37 mouse cellular contexts compared by ENCODE assay signal in the genomic region with DNA sequence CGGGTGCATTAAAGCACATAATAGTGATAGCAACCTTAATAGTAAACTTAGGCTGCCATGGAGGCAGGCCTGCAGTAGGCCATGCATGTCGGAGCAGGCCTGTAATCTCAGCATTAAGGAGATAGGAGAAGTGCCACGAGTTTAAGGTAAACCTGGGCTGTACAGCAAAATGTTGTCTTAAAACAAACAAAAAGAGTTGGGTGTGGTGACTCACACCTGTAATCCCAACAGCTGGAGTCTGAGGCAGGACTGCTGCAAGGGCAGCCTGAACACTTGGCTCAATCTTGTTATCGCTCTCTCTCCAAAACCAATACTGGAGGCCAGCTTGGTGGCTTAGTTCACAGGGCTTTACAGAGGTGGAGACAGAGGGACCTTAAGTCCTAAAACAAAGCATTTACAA. TPM values are rescaled to one million over a fixed set of nuclear protein-coding genes. Genes with fewer than 3 reads are reported as not detected.
DNase-seq lines count a peak whose midpoint lies in the region; ATAC-seq and TF ChIP-seq lines count a peak whose summit lies in the region.
"Had no signal": no experiment of that assay in that cellular context is flagged by ENCODE, and none has a peak within 500 bp of the region (broad histone marks: within the 10 kb centered on the region; RNA-seq: fewer than 3 reads in every experiment).

No protein-coding gene starts in this region.

- TF ChIP-seq CTCF in MEL (IDR thresholded peaks at IDR 0.05 in 2 of 3, conservative IDR thresholded peaks at IDR 0.05 in 1 of 3; ENCODE audit: control insufficient read depth in 1 of 3, insufficient read depth in 1 of 3, low read depth in 2 of 3, low read length in 3 of 3, poor library complexity in 1 of 3, severe bottlenecking in 1 of 3), result no peak
- no peak for TF ChIP-seq CTCF in stomach, postnatal 0 days (IDR thresholded peaks at IDR 0.05; ENCODE audit: low read depth)

- ATAC-seq in liver, embryonic 11.5 days (replicated peaks; ENCODE audit: low FRiP score), result no peak
- no peak for ATAC-seq in liver, embryonic 16.5 days (ENCODE audit: low read depth)
- ATAC-seq in stomach, postnatal 0 days (ENCODE audit: low FRiP score, low TSS enrichment), result peak; percentile 77
- no peak for ATAC-seq in monocyte, adult 5-6 weeks (replicated peaks; ENCODE audit: insufficient number of reproducible peaks, low FRiP score, low TSS enrichment, poor library complexity, severe bottlenecking)
- ATAC-seq: forebrain, embryonic 13.5 days; hindbrain, embryonic 16.5 days; midbrain, embryonic 13.5 days had no signal

- H3K27ac ChIP-seq in liver, embryonic 11.5 days (ENCODE audit: low read depth, low read length), result peak overlapping the region; percentile 23
- H3K27ac ChIP-seq in MEL (ENCODE audit: control insufficient read depth, low read depth, low read length), result peak overlapping the region; percentile 48; the same call in 1 of the 2 replicates
- peak overlapping the region; percentile 93 for H3K27ac ChIP-seq in liver, embryonic 16.5 days (ENCODE audit: low read length)
- peak overlapping the region; percentile 67 for H3K27ac ChIP-seq in stomach, postnatal 0 days (replicated peaks)
- H3K27ac ChIP-seq: embryonic facial prominence, embryonic 10.5 days; embryonic facial prominence, embryonic 15.5 days; forebrain, embryonic 13.5 days; heart, adult 2 months; left cerebral cortex, adult 2 months; limb, embryonic 12.5 days; macrophage; midbrain, embryonic 13.5 days; neural tube, embryonic 15.5 days had no signal

- peaks cover 74% of the 10 kb centered on the region for H3K36me3 ChIP-seq in liver, embryonic 11.5 days (ENCODE audit: control insufficient read depth, insufficient read depth, low read length)
- H3K36me3 ChIP-seq in MEL (ENCODE audit: control insufficient read depth in 1 of 2, insufficient read depth in 2 of 2, low read length in 2 of 2), result peaks cover 23 to 36% of the 10 kb centered on the region in 2 experiments
- peaks cover 94% of the 10 kb centered on the region for H3K36me3 ChIP-seq in liver, embryonic 16.5 days (ENCODE audit: control insufficient read depth, insufficient read depth)
- peaks cover 37% of the 10 kb centered on the region for H3K36me3 ChIP-seq in stomach, postnatal 0 days (ENCODE audit: control insufficient read depth, insufficient read depth, low read length)

- no peak for TF ChIP-seq RAD21 in MEL (IDR thresholded peaks at IDR 0.05; ENCODE audit: low read depth, low read length)

- no peak overlapping the region; the same call in 1 of the 2 replicates for H3K4me2 ChIP-seq in liver, embryonic 11.5 days
- peak overlapping the region; percentile 54; the same call in 1 of the 2 replicates for H3K4me2 ChIP-seq in liver, embryonic 16.5 days (ENCODE audit: low read depth, low read length)
- H3K4me2 ChIP-seq in stomach, postnatal 0 days (replicated peaks; ENCODE audit: low read depth), result no peak overlapping the region
- H3K4me2 ChIP-seq: embryonic facial prominence, embryonic 15.5 days; forebrain, embryonic 13.5 days; limb, embryonic 12.5 days; midbrain, embryonic 13.5 days; neural tube, embryonic 15.5 days had no signal

- no peaks in the 10 kb centered on the region for H3K27me3 ChIP-seq in liver, embryonic 11.5 days (replicated peaks; ENCODE audit: control insufficient read depth, insufficient read depth, low read length)
- no peaks in the 10 kb centered on the region for H3K27me3 ChIP-seq in MEL (ENCODE audit: control insufficient read depth in 1 of 2, insufficient read depth in 2 of 2, low read length in 2 of 2)
- no peaks in the 10 kb centered on the region for H3K27me3 ChIP-seq in liver, embryonic 16.5 days (ENCODE audit: control insufficient read depth, insufficient read depth, low read depth, low read length)
- no peaks in the 10 kb centered on the region for H3K27me3 ChIP-seq in stomach, postnatal 0 days (ENCODE audit: control insufficient read depth, insufficient read depth, low read length)
- H3K27me3 ChIP-seq: embryonic facial prominence, embryonic 15.5 days; forebrain, embryonic 13.5 days; limb, embryonic 12.5 days; midbrain, embryonic 13.5 days; neural tube, embryonic 15.5 days had no signal

- TF ChIP-seq POLR2A in MEL (IDR thresholded peaks at IDR 0.05; ENCODE audit: control insufficient read depth in 1 of 2, insufficient read depth in 1 of 2, low read depth in 1 of 2, low read length in 2 of 2, poor library complexity in 1 of 2), result no peak

- TF ChIP-seq EP300 in MEL (IDR thresholded peaks at IDR 0.05; ENCODE audit: low read depth in 1 of 2, low read length in 2 of 2), result no peak
- no peak for TF ChIP-seq EP300 in stomach, postnatal 0 days (optimal IDR thresholded peaks at IDR 0.05)

- H3K9ac ChIP-seq in liver, embryonic 11.5 days (ENCODE audit: low read depth, low read length), result no peak overlapping the region; the same call in 1 of the 2 replicates
- H3K9ac ChIP-seq in MEL (ENCODE audit: control insufficient read depth, low read depth, low read length, poor library complexity, severe bottlenecking), result no peak overlapping the region
- peak overlapping the region; percentile 42; the same call in 1 of the 2 replicates for H3K9ac ChIP-seq in liver, embryonic 16.5 days (ENCODE audit: low read depth, low read length)
- H3K9ac ChIP-seq in stomach, postnatal 0 days (ENCODE audit: low read length), result no peak overlapping the region
- H3K9ac ChIP-seq: embryonic facial prominence, embryonic 15.5 days; forebrain, embryonic 13.5 days; limb, embryonic 12.5 days; midbrain, embryonic 13.5 days; neural tube, embryonic 15.5 days had no signal

- 82% methylated on average over 4 of the region's 4 CpGs for WGBS in liver, embryonic 11.5 days
- 62% methylated on average over 4 of the region's 4 CpGs for WGBS in liver, embryonic 16.5 days (ENCODE audit: insufficient replicate concordance)
- 59% methylated on average over 4 of the region's 4 CpGs for WGBS in stomach, postnatal 0 days

- DNase-seq in liver, embryonic 11.5 days (ENCODE audit: low spot score), result no peak
- DNase-seq in liver (no peak), MEL (ENCODE audit: low read depth, low spot score) (no peak), adipocyte (ENCODE audit: low spot score) (no peak)
- DNase-seq in stomach, postnatal 0 days (ENCODE audit: low spot score), result peak; percentile 69
- no peak for DNase-seq in embryo, embryonic 11 days
- DNase-seq: adrenal gland, adult 2 months; adrenal gland, postnatal 36 days; B cell, adult 2 months; cerebellum, adult 18-20 months; cerebellum, postnatal 10 days; gastrocnemius, postnatal 36 days; heart, adult 2 months; kidney, postnatal 14 days; lung, adult 18-20 months; lung, postnatal 10 days; right cerebral cortex, postnatal 25 days; spleen, adult 18-20 months had no signal

- H3K79me2 ChIP-seq in MEL (ENCODE audit: control insufficient read depth, insufficient read depth, low read length, poor library complexity), result no peaks in the 10 kb centered on the region; the same call in 1 of the 2 replicates

- H3K4me1 ChIP-seq in liver, embryonic 11.5 days (replicated peaks; ENCODE audit: control insufficient read depth, insufficient read depth, low read length), result peaks cover 33% of the 10 kb centered on the region
- H3K4me1 ChIP-seq in MEL (ENCODE audit: control insufficient read depth in 1 of 2, insufficient read depth in 2 of 2, low read length in 2 of 2), result peaks cover 22 to 31% of the 10 kb centered on the region in 2 experiments
- H3K4me1 ChIP-seq in liver, embryonic 16.5 days (ENCODE audit: control insufficient read depth, low read depth, low read length), result peaks cover 57% of the 10 kb centered on the region
- H3K4me1 ChIP-seq in stomach, postnatal 0 days (replicated peaks; ENCODE audit: control insufficient read depth, insufficient read depth), result no peaks in the 10 kb centered on the region
- H3K4me1 ChIP-seq: embryonic facial prominence, embryonic 10.5 days; embryonic facial prominence, embryonic 15.5 days; forebrain, embryonic 13.5 days; limb, embryonic 12.5 days; midbrain, embryonic 13.5 days; neural tube, embryonic 15.5 days had no signal

- no peaks in the 10 kb centered on the region for H3K9me3 ChIP-seq in liver, embryonic 11.5 days (ENCODE audit: control insufficient read depth, low read length)
- H3K9me3 ChIP-seq in MEL (replicated peaks; ENCODE audit: insufficient read depth, low read length), result no peaks in the 10 kb centered on the region
- H3K9me3 ChIP-seq in liver, embryonic 16.5 days (replicated peaks; ENCODE audit: control insufficient read depth, low read length), result no peaks in the 10 kb centered on the region
- no peaks in the 10 kb centered on the region for H3K9me3 ChIP-seq in stomach, postnatal 0 days (ENCODE audit: control insufficient read depth, low read length)
- H3K9me3 ChIP-seq: embryonic facial prominence, embryonic 10.5 days; embryonic facial prominence, embryonic 15.5 days; forebrain, embryonic 13.5 days; limb, embryonic 12.5 days; midbrain, embryonic 13.5 days; neural tube, embryonic 15.5 days had no signal

- H3K4me3 ChIP-seq in liver, embryonic 11.5 days (ENCODE audit: low read depth, low read length), result no peak overlapping the region
- H3K4me3 ChIP-seq in MEL (ENCODE audit: control insufficient read depth in 1 of 2, insufficient read depth in 1 of 2, low read depth in 2 of 2, low read length in 2 of 2), result no peak overlapping the region
- H3K4me3 ChIP-seq in liver, embryonic 16.5 days (ENCODE audit: low read depth, low read length), result no peak overlapping the region
- H3K4me3 ChIP-seq in stomach, postnatal 0 days (ENCODE audit: low read depth, low read length), result no peak overlapping the region
- H3K4me3 ChIP-seq: embryonic facial prominence, embryonic 10.5 days; embryonic facial prominence, embryonic 15.5 days; forebrain, embryonic 13.5 days; heart, adult 2 months; left cerebral cortex, adult 2 months; limb, embryonic 12.5 days; midbrain, embryonic 13.5 days; neural tube, embryonic 15.5 days had no signal

RNA-seq across cellular contexts. Expression of gene Pnpo, which starts 11.3 kb away (rescaled TPM):
- polyA plus RNA-seq in liver, embryonic 11.5 days (2014; fragmentation: Nextera tagmentation; extraction: Ambion mirVana), result 206 and 226 TPM in 2 replicates
- total RNA-seq in MEL (2012; rRNA removed), result 41.7 and 55.7 TPM in 2 replicates
- polyA plus RNA-seq in MEL (2012; ENCODE audit: insufficient read depth in 1 of 2, insufficient read length in 2 of 2, low read depth in 1 of 2, low replicate concordance in 2 of 2, missing spikeins in 1 of 2), result 10 to 100 TPM in 1 of 2 experiments, not detected in 1; 38.8 TPM
- polyA plus RNA-seq in liver, embryonic 16.5 days (2015; fragmentation: Nextera tagmentation; extraction: Ambion mirVana), result 688 and 719 TPM in 2 replicates
- 56.7 and 57.1 TPM in 2 replicates for polyA plus RNA-seq in stomach, postnatal 0 days (2015; fragmentation: Nextera tagmentation; extraction: Ambion mirVana)
- total RNA-seq in monocyte, adult 5-6 weeks (2017), result 18.3 to 23.7 TPM (median 20.6 TPM) in 3 replicates

RNA-seq across cellular contexts. Expression of gene Prr15l, which starts 27.2 kb away (rescaled TPM):
- polyA plus RNA-seq in liver, embryonic 11.5 days (2014; fragmentation: Nextera tagmentation; extraction: Ambion mirVana), result 1.8 and 2.2 TPM in 2 replicates
- 0.08 TPM in 1 of 2 replicates, not detected in the other for total RNA-seq in MEL (2012; rRNA removed)
- under 1 TPM in 1 of 2 experiments, not detected in 1; 0.19 TPM for polyA plus RNA-seq in MEL (2012; ENCODE audit: insufficient read depth in 1 of 2, insufficient read length in 2 of 2, low read depth in 1 of 2, low replicate concordance in 2 of 2, missing spikeins in 1 of 2)
- polyA plus RNA-seq in liver, embryonic 16.5 days (2015; fragmentation: Nextera tagmentation; extraction: Ambion mirVana), result 4.8 and 7.1 TPM in 2 replicates
- 112 and 116 TPM in 2 replicates for polyA plus RNA-seq in stomach, postnatal 0 days (2015; fragmentation: Nextera tagmentation; extraction: Ambion mirVana)
- total RNA-seq in monocyte, adult 5-6 weeks (2017), result 0.29 TPM in 1 of 3 replicates, not detected in the others
- total RNA-seq: gastrocnemius, postnatal 36 days; layer of hippocampus, adult 18-20 months; layer of hippocampus, postnatal 14 days; left cerebral cortex, adult 2 months; left cerebral cortex, postnatal 25 days; megakaryocyte-erythroid progenitor cell, adult 5-6 weeks had no signal
- polyA plus RNA-seq: adrenal gland, adult 2 months; cortical plate, adult 2 months; macrophage; midbrain, embryonic 13.5 days had no signal

RNA-seq across cellular contexts. Expression of gene Sp2, which starts 27.7 kb away (rescaled TPM):
- polyA plus RNA-seq in liver, embryonic 11.5 days (2014; fragmentation: Nextera tagmentation; extraction: Ambion mirVana), result 18.3 and 18.9 TPM in 2 replicates
- total RNA-seq in MEL (2012; rRNA removed), result 1.4 and 2.2 TPM in 2 replicates
- 10 to 100 TPM in 1 of 2 experiments, not detected in 1; 20.3 TPM for polyA plus RNA-seq in MEL (2012; ENCODE audit: insufficient read depth in 1 of 2, insufficient read length in 2 of 2, low read depth in 1 of 2, low replicate concordance in 2 of 2, missing spikeins in 1 of 2)
- polyA plus RNA-seq in liver, embryonic 16.5 days (2015; fragmentation: Nextera tagmentation; extraction: Ambion mirVana), result 15.8 and 18.6 TPM in 2 replicates
- polyA plus RNA-seq in stomach, postnatal 0 days (2015; fragmentation: Nextera tagmentation; extraction: Ambion mirVana), result 5.8 and 7.1 TPM in 2 replicates
- total RNA-seq in monocyte, adult 5-6 weeks (2017), result 4.2 to 7.6 TPM (median 7.1 TPM) in 3 replicates

RNA-seq across cellular contexts. Expression of gene Cdk5rap3, which starts 38.8 kb away (rescaled TPM):
- polyA plus RNA-seq in liver, embryonic 11.5 days (2014; fragmentation: Nextera tagmentation; extraction: Ambion mirVana), result 69.6 and 71.3 TPM in 2 replicates
- total RNA-seq in MEL (2012; rRNA removed), result 45.2 and 48.9 TPM in 2 replicates
- polyA plus RNA-seq in MEL (2012; ENCODE audit: insufficient read depth in 1 of 2, insufficient read length in 2 of 2, low read depth in 1 of 2, low replicate concordance in 2 of 2, missing spikeins in 1 of 2), result 10 to 100 TPM in 1 of 2 experiments, not detected in 1; 55.4 TPM
- 36.9 and 38.8 TPM in 2 replicates for polyA plus RNA-seq in liver, embryonic 16.5 days (2015; fragmentation: Nextera tagmentation; extraction: Ambion mirVana)
- 61.7 and 64.9 TPM in 2 replicates for polyA plus RNA-seq in stomach, postnatal 0 days (2015; fragmentation: Nextera tagmentation; extraction: Ambion mirVana)
- 38.4 to 51.0 TPM (median 44.6 TPM) in 3 replicates for total RNA-seq in monocyte, adult 5-6 weeks (2017)

RNA-seq across cellular contexts. Expression of gene Sp6, which starts 58.1 kb away (rescaled TPM):
- 0.17 TPM in 1 of 2 replicates, not detected in the other for polyA plus RNA-seq in liver, embryonic 11.5 days (2014; fragmentation: Nextera tagmentation; extraction: Ambion mirVana)
- total RNA-seq in MEL (2012; rRNA removed), result 0.03 TPM in 1 of 2 replicates, not detected in the other
- under 1 TPM in 1 of 2 experiments, not detected in 1; 0.04 TPM for polyA plus RNA-seq in MEL (2012; ENCODE audit: insufficient read depth in 1 of 2, insufficient read length in 2 of 2, low read depth in 1 of 2, low replicate concordance in 2 of 2, missing spikeins in 1 of 2)
- polyA plus RNA-seq in liver, embryonic 16.5 days (2015; fragmentation: Nextera tagmentation; extraction: Ambion mirVana), result not detected in 2 replicates
- 21.2 and 22.0 TPM in 2 replicates for polyA plus RNA-seq in stomach, postnatal 0 days (2015; fragmentation: Nextera tagmentation; extraction: Ambion mirVana)
- total RNA-seq in monocyte, adult 5-6 weeks (2017), result not detected in 3 replicates
- total RNA-seq: gastrocnemius, postnatal 36 days had no signal
- polyA plus RNA-seq: heart, embryonic 14.5 days; hindbrain, embryonic 11.5 days; intestine, embryonic 14.5 days; macrophage had no signal

Comparison
In these comparisons a context has a peak if more than half of its experiments do, and no peak if none do; other contexts are left out.
1. H3K27ac ChIP-seq: peak in every context shown above with its lines; median percentile 93 in liver, embryonic 16.5 days; 67 in stomach, postnatal 0 days; 48 in MEL; 23 in liver, embryonic 11.5 days.
2. RNA of gene Prr15l, which starts 27.2 kb away (polyA plus RNA-seq): 112 to 116 TPM in stomach, postnatal 0 days; 4.8 to 7.1 TPM in liver, embryonic 16.5 days, 1.8 to 2.2 TPM in liver, embryonic 11.5 days and 0.19 TPM in MEL; every median in the first group is over 10 times any median in the second.